Mouse (Mus musculus) stomach, postnatal 0 days (tissue): ENCODE results near the gene Sptb. TPM values are rescaled to one million over a fixed set of nuclear protein-coding genes. Genes with fewer than 3 reads are reported as not detected.

Experiments
- ATAC-seq: fragments of 200-750 bp; cut with Nextera tagmentation; 2 replicates; pipeline ENCODE4 v1.8.0; 2017; ENCODE audit not compliant: low FRiP score, low TSS enrichment
- DNase-seq: peaks from one replicate; pipeline ENCODE4 v3.0.0-alpha.2; 2016; ENCODE audit warnings: low spot score
- H3K27ac ChIP-seq: fragments of 300-500 bp; sonication (generic); replicated peaks from 2 replicates; pipeline ENCODE4 v1.5.1; 2014; ENCODE audit warnings: mild to moderate bottlenecking, control low read depth
- H3K27me3 ChIP-seq: fragments of 300-500 bp; sonication (generic); 2 replicates; pipeline ENCODE4 v1.6.1; 2014; ENCODE audit warnings: low read length; ENCODE audit not compliant: control insufficient read depth, insufficient read depth
- H3K36me3 ChIP-seq: fragments of 300-500 bp; sonication (generic); 2 replicates; pipeline ENCODE4 v1.6.1; 2014; ENCODE audit warnings: low read length, mixed read lengths; ENCODE audit not compliant: control insufficient read depth, insufficient read depth
- H3K4me1 ChIP-seq: fragments of 300-500 bp; sonication (generic); replicated peaks from 2 replicates; pipeline ENCODE4 v1.6.1; 2014; ENCODE audit warnings: antibody characterized with exemption; ENCODE audit not compliant: control insufficient read depth, insufficient read depth
- H3K4me2 ChIP-seq: fragments of 300-500 bp; sonication (generic); replicated peaks from 2 replicates; pipeline ENCODE4 v1.6.1; 2014; ENCODE audit warnings: low read depth, mild to moderate bottlenecking, control low read depth, moderate library complexity
- H3K4me3 ChIP-seq: fragments of 300-500 bp; sonication (generic); 2 replicates; pipeline ENCODE4 v1.5.1; 2014; ENCODE audit warnings: low read depth, low read length, control low read depth
- H3K9ac ChIP-seq: fragments of 300-500 bp; sonication (generic); 2 replicates; pipeline ENCODE4 v1.6.1; 2014; ENCODE audit warnings: mild to moderate bottlenecking, low read length, control low read depth, mixed read lengths
- H3K9me3 ChIP-seq: fragments of 300-500 bp; sonication (generic); 2 replicates; pipeline ENCODE4 v1.6.1; 2016; ENCODE audit warnings: low read length; ENCODE audit not compliant: control insufficient read depth
- CTCF ChIP-seq: IDR thresholded peaks from 2 replicates; pipeline ENCODE4 v1.5.1; 2016; ENCODE audit warnings: antibody characterized with exemption, low read depth, mild to moderate bottlenecking, moderate library complexity
- EP300 ChIP-seq: optimal IDR thresholded peaks from 2 replicates; pipeline ENCODE3; 2016; ENCODE audit warnings: antibody characterized with exemption
- WGBS: fragments of 180-500 bp; shearing (Covaris S2); extraction: QIAGEN DNeasy Blood & Tissue Kit; methylation state at CpG from one replicate; pipeline ENCODE4 v1.1.7; 2014; 5-methylcytosine and 5-hydroxymethylcytosine counted together
- polyA plus RNA-seq: library from polyadenylated mRNA; unstranded; fragments of >200 nt; fragmentation: Nextera tagmentation; extraction: Ambion mirVana; gene quantifications from 2 replicates; pipeline ENCODE4 v1.2.1, GENCODE M21; 2015

Sptb gene
- polyA plus RNA-seq, 1 experiment from 2014 or later: 0.29 TPM

DNA sequence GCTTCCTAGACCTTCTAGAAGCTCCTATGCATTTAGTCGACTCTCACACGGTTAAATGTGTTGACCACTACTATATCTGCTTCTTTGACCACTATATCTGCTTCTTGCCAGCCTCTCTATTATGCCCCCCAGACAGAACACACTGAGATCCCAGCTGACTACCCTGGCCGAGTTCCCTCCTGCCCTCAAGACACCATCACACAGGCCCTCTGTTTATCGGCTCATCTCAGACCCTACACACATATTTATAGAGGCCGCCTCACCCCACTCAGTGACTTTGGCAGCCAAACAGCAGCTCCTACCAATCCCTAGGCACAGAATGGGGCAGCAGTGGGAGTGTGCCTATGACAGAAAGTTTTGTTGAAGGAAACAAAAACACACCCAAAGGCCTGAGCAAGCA lies 14.6 kb downstream of the Sptb start:
- H3K27ac ChIP-seq: no peak overlapping the region
- 69% methylated on average over 5 of the region's 5 CpGs for WGBS
- no peak overlapping the region for H3K4me2 ChIP-seq
- H3K4me1 ChIP-seq: no peaks in the 10 kb centered on the region
- DNase-seq (no peak), ATAC-seq (no peak)
- no peak overlapping the region for H3K4me3 ChIP-seq
- TF ChIP-seq CTCF (no peak), EP300 (no peak)
- no peaks in the 10 kb centered on the region for H3K36me3 ChIP-seq
- no peaks in the 10 kb centered on the region for H3K9me3 ChIP-seq
- H3K9ac ChIP-seq: no peak overlapping the region
- no peaks in the 10 kb centered on the region for H3K27me3 ChIP-seq

- no peaks in the 10 kb centered on the region for H3K9me3 ChIP-seq
- ATAC-seq (no peak; the same call in 1 of the 2 replicates), DNase-seq (peak; percentile 34)
- no peaks in the 10 kb centered on the region for H3K4me1 ChIP-seq
- H3K27ac ChIP-seq: no peak overlapping the region
- no peaks in the 10 kb centered on the region for H3K36me3 ChIP-seq
- WGBS: 6% methylated on average over 17 of the region's 17 CpGs
- no peaks in the 10 kb centered on the region for H3K27me3 ChIP-seq
- TF ChIP-seq CTCF: no peak; the same call in 1 of the 2 replicates
- no peak for TF ChIP-seq EP300
- H3K9ac ChIP-seq: 0 out of 2 replicates have a peak overlapping the region, but pooled peaks have one; percentile 23
- peak overlapping the region; percentile 28; the same call in 1 of the 2 replicates for H3K4me3 ChIP-seq
- peak overlapping the region; percentile 55 for H3K4me2 ChIP-seq
Measured at GRCm38 (mm10) chr12:76694801-76695505, 15.4 kb downstream of the Sptb start.

DNA sequence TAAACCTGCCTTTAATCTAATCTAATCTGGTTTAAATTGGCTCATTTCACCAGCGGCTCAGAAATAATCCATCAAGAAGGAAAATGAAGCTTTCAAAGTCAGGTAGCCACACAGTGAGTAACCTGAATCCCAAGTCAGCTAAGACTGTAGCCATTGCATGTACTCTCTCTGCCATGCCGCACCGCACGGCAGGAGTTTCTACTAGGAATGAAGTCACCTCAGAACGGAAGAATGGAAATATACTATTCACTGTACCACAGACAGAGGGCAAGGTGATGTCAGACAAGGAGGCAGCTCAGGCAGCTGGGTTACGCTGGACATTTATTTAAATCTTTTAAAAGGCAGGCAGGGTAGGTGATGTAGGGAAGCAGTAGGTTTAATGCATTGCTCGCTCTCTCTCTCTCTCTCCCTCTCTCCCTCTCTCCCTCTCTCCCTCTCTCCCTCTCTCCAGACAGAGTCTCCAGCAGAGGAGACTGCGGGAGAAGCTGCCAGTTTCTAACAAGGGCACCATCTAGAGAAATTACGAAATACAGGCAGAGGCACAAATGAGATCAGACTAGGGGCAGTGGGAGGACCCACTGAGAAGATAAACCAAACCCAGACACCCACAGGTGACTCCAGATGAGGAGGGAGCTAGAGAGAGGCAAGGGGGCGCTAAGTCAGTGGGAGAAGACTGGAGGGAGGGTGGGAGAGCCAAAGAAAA lies 22.7 kb downstream of the Sptb start:
- ATAC-seq (no peak), DNase-seq (no peak)
- 75% methylated on average over 10 of the region's 10 CpGs for WGBS
- Histone ChIP-seq H3K4me1 (no peaks in the 10 kb centered on the region), H3K4me3 (no peak overlapping the region), H3K27me3 (no peaks in the 10 kb centered on the region), H3K36me3 (no peaks in the 10 kb centered on the region), H3K9ac (no peak overlapping the region), H3K4me2 (no peak overlapping the region), H3K27ac (no peak overlapping the region), H3K9me3 (no peaks in the 10 kb centered on the region)
- TF ChIP-seq CTCF (no peak), EP300 (no peak)

- H3K27me3 ChIP-seq: no peaks in the 10 kb centered on the region
- H3K27ac ChIP-seq: no peak overlapping the region
- DNase-seq (no peak), ATAC-seq (no peak)
- no peak for TF ChIP-seq EP300
- TF ChIP-seq CTCF: no peak
- H3K4me2 ChIP-seq: no peak overlapping the region
- H3K4me3 ChIP-seq: no peak overlapping the region
- H3K9ac ChIP-seq: no peak overlapping the region
- no peaks in the 10 kb centered on the region for H3K4me1 ChIP-seq
- WGBS: 96% methylated on average over 3 of the region's 3 CpGs
- H3K9me3 ChIP-seq: no peaks in the 10 kb centered on the region
- no peaks in the 10 kb centered on the region for H3K36me3 ChIP-seq
Measured at GRCm38 (mm10) chr12:76685647-76686046, 24.7 kb downstream of the Sptb start.

DNA sequence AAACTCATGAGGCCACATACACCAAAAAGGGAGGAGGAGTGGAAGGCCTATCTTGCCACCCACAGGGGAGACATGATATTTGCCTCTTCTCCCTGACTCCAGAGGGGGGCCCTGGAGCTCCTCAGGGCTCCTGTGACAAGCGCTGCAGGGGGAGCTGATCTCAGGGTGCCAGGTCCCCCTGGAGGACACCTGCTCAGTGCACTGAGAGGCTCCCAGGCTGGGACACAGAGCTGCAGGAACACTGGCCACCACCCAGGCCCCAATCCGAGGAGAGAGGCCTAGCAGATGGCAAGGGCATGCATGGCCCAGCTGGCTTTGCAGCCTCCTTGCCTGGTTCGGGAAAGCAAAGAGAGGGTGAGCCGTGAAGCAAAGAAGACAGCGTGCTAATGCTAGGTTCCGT lies 25.9 kb downstream of the Sptb start:
- 70% methylated on average over 6 of the region's 6 CpGs for WGBS
- Histone ChIP-seq H3K27me3 (no peaks in the 10 kb centered on the region), H3K9me3 (no peaks in the 10 kb centered on the region), H3K4me3 (no peak overlapping the region), H3K4me2 (no peak overlapping the region), H3K36me3 (no peaks in the 10 kb centered on the region), H3K4me1 (no peaks in the 10 kb centered on the region), H3K27ac (no peak overlapping the region), H3K9ac (no peak overlapping the region)
- ATAC-seq (no peak), DNase-seq (no peak)
- no peak for TF ChIP-seq EP300
- no peak for TF ChIP-seq CTCF

DNA sequence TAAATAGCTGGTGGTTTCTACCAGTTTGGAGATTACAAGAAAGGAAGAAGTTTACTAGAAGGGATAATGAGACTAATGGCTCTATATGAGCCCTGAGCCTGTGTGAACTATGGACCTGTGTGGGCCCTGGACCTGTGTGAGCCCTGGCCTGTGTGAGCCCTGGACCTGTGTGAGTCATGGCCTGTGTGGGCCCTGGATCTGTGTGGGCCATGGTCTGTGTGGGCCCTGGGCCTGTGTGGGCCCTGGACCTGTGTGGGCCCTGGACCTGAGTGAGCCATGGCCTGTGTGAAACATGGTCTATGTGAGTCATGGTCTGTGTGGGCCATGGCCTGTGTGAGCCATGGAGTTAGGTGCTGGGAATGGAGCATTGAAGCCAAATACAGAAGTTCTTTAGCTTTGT lies 28.4 kb downstream of the Sptb start:
- H3K36me3 ChIP-seq: no peaks in the 10 kb centered on the region
- no peak overlapping the region for H3K4me3 ChIP-seq
- H3K4me1 ChIP-seq: no peaks in the 10 kb centered on the region
- H3K27me3 ChIP-seq: no peaks in the 10 kb centered on the region
- H3K4me2 ChIP-seq: no peak overlapping the region
- no peak overlapping the region for H3K9ac ChIP-seq
- DNase-seq (no peak), ATAC-seq (no peak)
- H3K9me3 ChIP-seq: no peaks in the 10 kb centered on the region
- TF ChIP-seq CTCF: no peak
- no peak overlapping the region for H3K27ac ChIP-seq
